Mouse (Mus musculus) E14TG2a.4 (cell line): ENCODE measurements around the gene Gtpbp6.

Experiments used
- CTCF ChIP-seq: conservative IDR thresholded peaks from 2 replicates; pipeline ENCODE4 v1.5.1; 2014; ENCODE audit warnings: low read length
- NANOG ChIP-seq: IDR thresholded peaks from 2 replicates; pipeline ENCODE4 v1.6.1; 2014; ENCODE audit warnings: borderline replicate concordance, low read length, mixed read lengths
- POU5F1 ChIP-seq: IDR thresholded peaks from 2 replicates; pipeline ENCODE4 v1.6.1; 2014; ENCODE audit warnings: low read length, borderline replicate concordance

DNA sequence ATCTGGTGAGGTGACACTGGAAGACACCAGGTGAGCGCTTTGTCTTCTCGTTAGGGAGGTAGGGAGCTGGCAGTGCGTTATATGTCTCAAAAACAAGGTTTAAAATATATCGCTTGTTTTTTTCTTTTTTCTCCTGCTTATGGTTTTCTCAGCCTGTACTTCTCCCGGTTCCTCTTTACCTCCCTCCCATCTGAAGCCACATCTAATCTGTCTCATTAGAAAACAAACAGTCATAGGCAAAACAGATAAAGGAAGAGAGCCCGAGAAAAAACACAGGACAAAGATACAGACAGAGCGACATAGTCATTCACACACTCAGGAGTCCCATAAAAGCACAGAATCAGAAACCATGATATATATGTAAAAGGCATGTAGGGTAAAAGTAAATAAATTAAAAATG lies 32.4 kb upstream of the Gtpbp6 start:
- no peak for TF ChIP-seq CTCF
- no peak for TF ChIP-seq POU5F1
- no peak for TF ChIP-seq NANOG
